Mouse (Mus musculus) regulatory T cell (primary cell): ENCODE measurements around the gene Plpp3.

Experiments used
- in situ Hi-C: fragments of 300-600 bp; cut with MboI, MseI; formaldehyde crosslinking; loops from one replicate; pipeline ENCODE4 v1.15.1; 2025; ENCODE audit warnings: high pct_unique_total_duplicates

Gene Plpp3

DNA sequence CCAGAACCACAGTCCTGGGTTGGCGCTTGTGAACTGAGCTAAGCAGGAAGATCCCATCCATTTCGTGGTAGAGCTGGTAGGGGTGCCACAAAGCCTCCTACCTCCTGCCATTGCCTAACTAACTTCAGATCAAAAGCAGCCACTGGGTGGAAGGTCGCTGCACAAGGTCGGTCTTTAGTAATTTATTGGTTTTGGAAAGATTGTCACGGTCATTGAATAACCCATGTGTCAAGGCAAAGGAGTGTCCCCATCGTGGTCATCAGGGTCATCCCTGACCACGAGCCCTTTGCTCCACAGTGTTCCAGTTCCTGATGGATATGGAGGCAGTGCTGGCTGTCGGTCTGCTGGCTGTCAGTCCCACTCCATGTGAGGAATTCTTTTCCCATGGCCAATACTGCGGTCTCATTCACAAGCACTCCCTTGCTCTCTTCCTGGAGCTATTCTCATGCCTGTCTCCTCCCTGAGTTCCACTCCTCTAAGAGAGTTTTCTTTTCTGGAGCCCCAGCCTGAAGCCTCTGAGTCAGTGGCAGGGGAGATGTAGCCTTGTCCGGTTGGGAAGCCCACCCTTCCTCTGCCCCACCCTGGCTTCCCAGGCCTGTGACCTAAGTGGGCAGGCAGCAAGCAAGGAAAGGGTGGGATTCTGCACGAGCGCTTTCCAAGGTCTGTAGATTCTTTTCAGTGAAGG lies 58.7 kb downstream of the Plpp3 start:
- in situ Hi-C loops, result no loop called here

DNA sequence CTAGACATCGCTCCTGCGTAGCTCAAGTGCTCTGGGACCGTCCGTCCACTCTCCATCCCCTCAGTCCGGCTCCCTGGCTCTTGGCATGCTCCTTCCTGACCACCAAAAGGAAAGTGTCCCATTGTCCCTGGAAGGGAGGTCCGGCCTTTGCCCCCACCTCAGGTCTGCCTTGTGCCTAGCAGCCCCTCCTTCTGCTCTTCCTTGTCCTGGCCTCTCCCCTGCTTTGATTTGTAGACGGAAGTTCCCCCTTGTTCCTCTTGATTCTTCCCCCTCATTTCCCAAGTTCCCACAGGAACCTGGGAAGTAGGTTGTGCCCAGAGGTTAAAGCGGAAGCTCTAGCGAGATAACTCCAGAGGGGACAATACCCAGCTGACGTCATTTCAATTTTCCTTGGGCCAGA lies 61.1 kb downstream of the Plpp3 start:
- in situ Hi-C loops, result no loop called here

DNA sequence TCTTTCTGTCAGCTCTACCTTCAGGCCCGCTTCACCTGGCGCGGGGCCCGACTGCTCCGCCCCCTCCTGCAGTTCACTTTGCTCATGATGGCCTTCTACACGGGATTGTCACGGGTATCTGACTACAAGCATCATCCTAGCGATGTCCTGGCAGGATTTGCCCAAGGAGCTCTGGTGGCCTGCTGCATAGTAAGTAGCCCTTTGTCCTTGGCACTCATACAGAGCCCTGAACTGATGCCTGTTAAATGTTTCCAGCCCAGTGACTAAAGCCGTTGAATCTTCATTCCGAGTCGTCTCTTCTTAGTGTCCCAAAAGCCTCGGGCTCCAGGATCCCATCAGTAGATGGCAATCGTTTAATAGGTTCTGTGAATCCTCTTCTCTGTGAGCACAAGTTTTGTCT lies 62.2 kb downstream of the Plpp3 start:
- in situ Hi-C loops, result no loop called here

DNA sequence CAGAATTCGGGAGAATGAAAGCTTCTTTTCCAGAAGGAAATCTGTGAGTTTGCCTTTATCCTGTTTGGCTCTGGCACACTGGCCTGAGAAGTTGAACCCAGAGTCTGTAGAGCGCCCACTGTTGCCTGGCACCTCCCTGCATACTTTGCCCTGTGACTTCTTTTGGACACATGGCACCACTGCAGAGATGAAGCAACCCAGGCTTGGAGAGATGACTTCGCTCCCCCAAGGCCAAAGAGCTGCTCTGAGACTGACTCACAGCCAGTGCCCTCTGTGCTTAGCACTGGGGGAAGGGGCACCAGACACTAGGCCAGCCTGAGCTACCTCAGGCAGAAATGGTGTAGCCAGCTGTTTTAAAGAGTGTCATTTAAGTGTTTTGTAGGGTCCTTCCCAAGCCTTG lies 63.7 kb downstream of the Plpp3 start:
- in situ Hi-C loops, result no loop called here

DNA sequence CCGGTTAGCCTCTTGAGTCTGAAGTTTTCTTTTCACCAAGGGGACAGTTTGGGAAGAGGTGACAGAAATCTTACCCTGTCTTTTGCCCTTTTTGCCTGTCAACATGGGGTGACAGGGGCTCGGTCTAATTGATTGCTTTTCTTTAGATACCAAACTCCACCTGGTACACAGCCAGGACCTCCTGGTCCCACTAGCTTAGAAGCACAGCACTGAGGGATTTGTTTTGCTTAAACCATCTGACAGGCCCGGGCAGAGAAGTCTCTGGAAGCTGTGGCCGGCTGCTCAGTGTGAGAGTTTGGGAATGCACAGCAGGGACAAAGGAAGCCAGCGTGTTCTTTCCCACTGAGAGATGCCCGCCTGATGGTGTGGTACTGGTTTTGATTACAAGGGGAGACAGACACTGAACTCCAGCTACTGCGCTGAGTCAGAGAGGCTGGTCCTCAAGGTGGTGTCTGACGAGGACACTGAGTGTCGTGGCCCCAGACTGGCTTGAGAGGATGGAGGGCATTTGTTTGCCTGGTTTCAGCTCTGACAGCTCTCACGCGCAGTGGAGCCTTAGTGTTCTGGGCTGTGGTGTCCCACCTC lies 64.2 kb downstream of the Plpp3 start:
- in situ Hi-C loops, result no loop called here

DNA sequence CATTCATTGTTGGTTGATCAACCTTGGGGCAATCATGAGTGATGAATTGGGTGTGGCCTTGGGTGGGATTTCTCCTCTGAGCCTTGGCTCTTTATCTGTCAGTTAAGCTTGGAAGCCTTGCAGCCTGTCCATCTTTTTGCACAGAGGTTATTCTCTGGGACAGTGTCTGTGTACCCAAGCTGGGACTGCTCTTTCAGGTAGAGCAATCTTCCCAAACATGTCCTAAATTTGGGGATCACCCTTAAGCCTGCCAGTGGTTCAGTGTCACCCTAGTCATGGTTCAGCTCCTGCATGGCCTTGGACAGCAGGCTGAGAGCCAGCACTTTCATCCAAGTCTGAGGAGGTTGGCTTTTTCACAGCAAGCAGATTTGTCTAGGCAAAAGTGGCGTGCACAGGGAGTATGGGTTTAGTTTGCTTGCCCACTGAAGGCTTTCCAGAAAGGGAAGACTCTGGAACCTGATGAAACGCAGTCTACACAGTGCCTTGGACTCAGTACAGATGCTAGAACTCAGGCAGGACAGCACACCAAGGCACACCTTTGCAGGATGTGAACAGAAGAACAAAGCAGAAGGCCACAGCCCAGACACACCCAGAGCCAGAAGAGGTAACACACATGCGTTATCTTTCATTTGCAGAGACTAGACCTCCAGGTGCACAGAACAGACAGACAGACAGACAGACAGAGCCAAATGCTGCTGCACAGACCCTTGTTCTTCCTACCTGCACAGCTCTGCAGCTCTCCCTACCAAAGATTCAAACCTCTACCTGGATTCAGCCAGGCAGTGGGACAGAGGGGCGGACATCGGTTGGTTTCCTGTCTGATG lies 66.2 kb downstream of the Plpp3 start:
- in situ Hi-C loops, result no loop called here

DNA sequence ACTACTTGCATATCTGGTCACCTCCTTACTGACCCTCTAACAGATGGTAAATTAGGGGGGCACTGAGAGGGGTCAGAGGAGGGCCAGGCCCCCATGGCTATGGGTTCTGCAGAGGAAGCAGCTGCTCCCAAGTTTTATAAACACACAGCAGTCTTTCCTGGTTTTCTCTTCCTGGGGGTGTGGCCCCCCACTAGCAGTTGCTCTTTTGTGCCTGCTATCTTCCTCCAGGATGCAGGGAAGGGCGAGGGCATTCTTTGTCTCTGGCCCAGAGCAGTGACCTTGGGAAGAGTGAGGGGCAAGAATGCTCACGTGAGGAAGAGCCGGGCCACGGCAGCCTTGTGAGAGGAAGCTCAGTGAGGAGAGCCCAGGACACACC lies 66.8 kb downstream of the Plpp3 start:
- in situ Hi-C loops, result no loop called here

DNA sequence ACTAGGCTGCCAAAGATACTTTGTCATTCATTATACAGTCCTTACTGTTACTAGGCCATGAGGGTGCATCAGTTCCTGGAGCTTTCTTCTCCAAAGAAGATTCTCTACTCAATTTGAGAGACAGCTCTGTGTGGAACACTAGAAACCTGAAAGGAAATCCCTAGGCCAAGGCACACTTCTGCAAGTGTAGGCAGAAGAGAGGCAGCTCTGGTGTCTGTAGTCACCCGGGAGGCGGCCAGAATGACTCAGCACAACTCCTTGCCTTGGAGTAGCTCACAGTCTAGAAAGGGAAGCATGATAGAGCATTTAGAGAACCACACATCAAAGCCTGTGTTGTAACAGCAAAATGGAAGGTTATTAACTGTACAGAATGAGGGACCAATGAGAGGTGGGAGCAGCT lies 68.4 kb downstream of the Plpp3 start:
- in situ Hi-C loops, result no loop called here

DNA sequence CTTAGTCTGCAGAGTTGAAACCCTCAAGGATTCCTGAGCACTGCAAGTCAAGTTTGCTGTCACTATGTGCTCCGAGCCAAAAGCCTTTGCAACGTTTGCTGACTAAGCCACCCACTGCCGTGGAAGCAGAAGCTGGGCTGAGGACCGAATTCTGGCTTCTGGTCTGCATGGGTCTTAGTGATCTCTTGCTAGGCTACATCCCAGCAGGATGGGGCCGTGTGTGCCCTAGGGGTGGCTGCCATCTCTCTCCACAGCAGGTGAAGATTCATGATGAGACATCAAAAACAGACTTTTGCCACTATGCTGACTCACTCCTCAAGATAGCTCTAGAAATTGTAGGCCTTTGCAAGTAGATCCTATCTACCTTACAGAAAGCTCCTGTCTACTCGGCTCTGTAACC lies 69.2 kb downstream of the Plpp3 start:
- in situ Hi-C loops, result no loop called here

DNA sequence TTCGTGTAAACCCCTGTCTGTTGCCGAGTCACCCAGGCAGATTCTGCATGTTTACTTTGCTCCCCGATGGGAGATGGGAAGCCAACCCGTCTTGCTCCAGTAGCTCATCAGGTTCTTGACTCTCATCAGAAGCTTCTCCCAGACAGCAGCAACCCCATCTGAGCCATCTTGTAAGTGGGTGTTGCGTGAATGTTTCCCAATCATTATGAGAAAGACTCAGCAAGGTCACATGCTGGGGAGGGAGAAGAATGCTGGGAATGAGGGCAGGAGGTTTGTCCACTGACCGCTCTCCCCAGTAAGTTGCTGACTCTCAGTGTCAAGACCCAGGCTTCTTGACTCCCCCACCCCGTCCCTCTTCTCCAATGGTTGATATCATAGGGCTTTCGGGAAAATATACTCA lies 73.0 kb downstream of the Plpp3 start:
- in situ Hi-C loops, result loop anchor here (10.0 kb wide), 1 partner anchor 1095 kb away; no protein-coding TSS in a partner anchor

DNA sequence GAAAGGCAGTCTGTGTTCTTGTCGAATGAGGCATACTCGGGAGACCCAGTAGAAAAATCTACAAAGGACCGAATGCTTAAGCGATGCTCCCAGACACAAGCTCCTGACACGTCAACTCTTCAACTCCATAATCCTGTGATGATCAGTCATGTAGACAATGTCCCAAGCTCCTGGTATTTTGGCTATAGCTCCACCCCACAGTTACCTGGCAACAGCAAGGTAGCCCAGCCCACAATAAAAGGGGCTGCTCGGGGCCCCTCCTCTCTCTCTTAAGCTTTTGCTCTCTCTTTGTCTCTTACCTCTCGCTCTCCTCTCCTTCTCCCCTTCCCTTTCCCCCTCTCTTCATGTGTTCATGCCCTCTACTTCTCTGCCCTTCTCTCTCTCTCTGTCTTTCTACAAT lies 83.1 kb downstream of the Plpp3 start:
- in situ Hi-C loops, result no loop called here

DNA sequence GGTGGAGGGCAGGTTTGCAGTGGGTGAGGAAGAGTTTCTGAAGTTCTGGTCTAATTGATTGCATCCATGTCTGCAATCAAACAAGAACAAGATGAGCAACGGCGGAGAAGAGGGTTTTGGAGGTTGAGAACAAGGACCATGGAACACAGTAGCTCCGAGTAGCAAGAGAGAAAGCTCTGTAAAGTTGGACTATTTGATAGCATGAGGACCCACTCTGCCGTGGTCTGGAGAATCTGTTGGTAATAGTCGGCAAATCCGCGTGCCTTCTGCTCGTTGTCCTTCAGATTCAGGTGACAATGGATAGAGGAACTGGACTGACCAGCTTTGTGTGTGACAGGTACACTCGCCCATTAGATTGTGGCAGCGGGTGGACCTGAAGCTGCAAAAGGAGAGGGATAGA lies 87.8 kb downstream of the Plpp3 start:
- in situ Hi-C loops, result no loop called here

DNA sequence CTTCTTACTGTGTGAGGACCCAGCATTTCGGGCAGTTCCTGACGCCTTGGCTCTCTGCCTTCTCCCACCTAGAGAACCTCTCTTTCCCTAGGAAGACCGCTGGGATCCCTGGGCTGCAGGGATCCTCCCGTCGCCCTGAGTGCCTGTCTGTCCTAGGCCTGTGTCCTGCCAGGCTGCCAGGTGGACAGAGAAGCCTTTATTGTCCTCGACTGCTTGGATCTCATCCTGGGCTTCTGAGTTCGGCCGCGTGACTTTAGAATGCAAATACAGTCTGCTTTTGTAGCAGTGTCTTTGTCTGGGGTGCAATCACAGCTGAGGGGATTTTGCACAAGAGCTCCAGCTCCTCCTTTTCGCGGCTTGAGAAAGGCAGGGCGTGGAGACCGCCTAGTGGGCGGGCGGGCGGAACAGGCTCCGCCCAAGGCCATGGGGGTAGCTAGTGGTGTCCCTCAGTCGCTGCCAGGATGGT lies 88.4 kb downstream of the Plpp3 start:
- in situ Hi-C loops, result no loop called here

DNA sequence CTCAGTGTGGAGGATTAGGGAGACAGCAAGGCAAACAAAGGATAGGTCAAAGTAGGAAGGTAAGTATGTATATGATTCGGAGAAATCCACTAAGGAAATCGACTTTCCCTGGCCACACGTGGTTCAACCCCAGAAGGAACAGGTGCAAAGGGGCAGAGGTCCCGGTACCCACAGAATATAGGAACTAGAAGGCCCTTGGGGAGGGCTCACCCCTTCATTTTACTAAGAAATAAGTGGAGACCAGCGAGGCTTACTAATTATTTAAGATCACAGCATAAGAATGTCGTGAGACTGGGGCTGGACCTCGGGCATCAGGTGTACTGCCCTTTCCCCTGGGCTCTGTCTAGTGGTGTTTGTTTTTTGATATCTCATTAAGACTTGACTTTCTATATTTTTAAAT lies 89.2 kb downstream of the Plpp3 start:
- in situ Hi-C loops, result no loop called here

DNA sequence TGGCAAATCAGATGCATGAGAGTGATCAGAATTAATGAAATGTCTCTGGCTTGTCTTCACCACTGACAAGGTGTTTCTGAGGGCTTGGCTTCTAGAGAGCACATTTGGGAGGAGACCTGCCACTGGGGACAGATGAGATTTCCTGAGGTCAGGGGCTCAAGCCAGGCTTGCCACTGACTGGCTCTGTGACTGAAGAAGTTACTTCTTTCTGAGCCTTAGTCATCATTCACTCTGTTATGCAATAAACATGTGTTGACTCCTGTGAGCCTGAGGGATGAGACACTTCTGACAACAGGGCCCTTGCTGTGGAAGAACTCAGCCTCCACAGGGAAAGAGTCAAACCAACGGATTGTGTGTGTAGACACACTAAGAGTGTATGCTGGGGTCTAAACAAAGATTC lies 91.0 kb downstream of the Plpp3 start:
- in situ Hi-C loops, result no loop called here

DNA sequence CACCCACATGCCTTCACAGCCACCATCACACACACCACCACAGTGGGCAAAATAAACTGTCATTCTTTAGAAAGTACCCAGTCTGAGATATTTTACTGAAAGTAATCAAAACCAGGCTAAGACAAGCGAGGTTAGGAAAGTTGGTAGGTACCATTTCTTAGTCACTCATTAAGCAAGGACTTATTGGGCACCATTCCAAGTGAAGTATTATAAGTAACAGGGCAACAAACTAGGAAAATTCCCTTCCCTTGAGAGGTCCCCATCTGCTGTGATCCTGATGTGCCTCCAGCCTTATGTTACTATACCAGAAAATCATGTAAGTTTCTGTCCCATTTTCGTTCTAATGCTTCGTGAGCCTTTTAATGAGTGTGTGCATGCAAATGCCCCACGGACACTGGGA lies 92.1 kb downstream of the Plpp3 start:
- in situ Hi-C loops, result no loop called here

DNA sequence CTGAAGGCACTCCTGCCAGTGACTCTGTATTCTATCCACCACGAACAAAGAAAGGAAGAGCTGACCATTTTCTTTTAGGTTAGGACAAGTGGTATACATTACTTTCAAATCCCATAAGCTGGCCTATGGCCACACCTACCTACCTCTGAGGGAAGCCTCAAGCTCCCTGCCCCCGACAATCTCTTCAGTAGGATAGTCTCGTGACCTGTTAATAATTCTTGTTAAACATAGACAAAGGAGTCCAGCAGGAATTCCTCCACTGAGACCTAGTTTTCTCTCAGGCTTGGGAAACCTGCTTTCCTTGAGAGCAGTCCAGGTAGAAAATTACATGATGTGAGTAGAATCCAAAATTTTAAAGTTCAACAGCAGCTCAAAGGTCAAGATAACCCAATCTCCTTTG lies 93.8 kb downstream of the Plpp3 start:
- in situ Hi-C loops, result no loop called here

DNA sequence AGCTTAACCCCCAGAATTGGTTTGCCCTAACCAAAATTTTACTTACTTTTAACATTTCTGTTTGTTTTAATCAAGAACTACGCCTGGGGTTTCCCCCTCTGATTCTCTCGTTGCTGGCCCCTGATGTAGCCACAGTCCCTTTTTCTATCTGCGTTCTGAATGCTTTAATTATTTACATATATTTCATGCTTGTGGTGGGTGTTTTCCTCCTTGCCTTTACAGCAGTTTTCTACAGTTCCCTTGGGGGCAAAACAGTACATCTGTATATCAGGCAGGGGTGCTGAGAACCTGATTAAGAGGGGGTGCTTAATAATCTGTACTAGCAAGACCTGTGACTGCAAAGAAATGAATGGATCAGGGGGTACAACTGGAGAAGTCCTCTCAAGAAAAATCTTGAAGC lies 94.9 kb downstream of the Plpp3 start:
- in situ Hi-C loops, result no loop called here

DNA sequence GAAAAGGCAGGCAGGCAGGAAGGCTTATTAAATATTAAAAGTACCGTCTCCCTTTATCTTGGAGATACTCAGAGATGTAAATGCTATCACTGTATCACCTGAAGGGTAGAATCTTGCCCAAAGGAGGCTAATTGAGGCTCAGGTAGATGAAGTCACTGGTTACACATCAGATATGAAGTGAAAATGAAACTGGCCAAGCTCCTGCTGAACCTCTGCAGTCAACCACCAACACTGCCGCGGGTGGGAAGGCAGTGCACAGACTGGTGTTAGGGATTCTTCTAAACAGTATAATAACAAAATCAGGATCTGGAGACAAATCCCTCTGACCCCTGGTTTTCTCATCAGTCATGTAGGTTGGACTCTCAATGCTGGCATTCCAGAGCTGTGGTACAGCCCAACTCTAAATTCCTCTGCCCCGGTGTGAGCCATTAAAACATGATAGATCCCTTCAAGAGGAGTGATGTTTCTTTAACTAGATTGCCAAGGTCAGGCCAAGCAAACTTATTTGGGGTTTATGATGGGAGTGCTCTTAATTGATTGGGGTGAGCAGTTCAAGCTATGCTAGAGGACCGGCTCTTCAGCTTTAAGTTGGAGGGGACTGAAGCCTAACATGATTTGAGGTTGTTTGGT lies 95.5 kb downstream of the Plpp3 start:
- in situ Hi-C loops, result no loop called here

DNA sequence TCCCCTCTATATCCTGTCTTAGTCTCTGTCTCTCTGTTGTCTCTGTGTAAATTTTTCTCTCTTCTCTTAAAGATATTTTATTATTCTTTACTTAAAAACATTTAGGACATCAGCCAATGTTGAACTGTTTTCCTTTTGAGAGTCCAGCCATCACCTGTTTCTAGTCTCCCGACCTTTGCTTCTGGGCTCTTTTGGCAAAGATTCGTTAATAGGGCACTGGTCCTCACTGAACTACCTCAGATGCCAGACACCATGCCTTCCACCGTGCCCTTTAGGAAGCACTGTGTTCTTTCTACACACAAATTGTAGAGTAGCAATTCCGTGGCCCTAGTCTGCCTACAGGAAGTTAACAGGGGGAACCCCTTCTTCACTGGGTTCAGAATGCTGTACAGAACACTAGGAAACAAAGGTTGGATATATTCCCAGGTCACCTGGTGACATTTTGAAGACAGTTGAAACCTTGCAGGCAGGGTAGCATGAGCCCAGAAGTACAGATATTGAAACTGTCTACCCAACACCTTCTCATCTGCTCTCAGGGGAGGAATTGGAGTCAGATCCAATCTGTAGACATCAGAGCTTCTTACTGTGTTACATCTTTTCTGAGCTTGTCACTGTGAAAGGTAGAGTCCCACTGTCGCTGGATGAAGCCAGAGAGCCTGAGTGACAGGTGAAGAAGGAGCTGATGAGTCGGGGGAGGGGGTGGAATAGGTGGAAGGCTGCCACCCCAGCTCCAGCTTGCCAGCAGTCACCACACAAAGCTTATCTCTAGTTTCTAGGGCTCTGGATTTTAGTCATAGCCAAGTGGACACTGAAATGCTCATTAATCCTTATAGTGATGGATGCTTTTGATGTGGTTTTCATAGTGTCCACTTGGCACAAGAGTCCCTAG lies 96.5 kb downstream of the Plpp3 start:
- in situ Hi-C loops, result no loop called here

DNA sequence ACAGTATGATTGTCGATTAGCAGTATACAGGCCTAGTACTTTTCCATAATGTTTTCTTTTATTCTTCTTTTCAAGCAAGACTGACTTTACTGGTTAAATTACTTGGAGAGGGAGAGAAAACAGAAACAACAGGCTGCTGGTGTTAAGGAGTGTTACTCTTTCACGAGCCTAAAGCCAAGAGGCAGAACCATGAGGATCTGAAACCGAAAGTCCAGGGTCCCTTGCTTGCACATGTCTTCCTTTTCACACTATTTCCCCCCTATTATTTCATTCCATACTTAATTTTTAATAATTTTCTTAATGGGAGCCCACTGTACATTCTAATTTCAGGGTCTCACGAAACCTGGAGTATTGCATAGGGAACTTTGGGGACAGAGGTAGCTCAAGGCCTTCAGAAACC lies 97.2 kb downstream of the Plpp3 start:
- in situ Hi-C loops, result no loop called here
